Mouse (Mus musculus) hindbrain, embryonic 10.5 days (tissue): ENCODE measurements around the gene Cpne8. TPM values are rescaled to one million over a fixed set of nuclear protein-coding genes. Genes with fewer than 3 reads are reported as not detected.
A peak's percentile ranks its signal among the peaks of the same experiment; 100 is the strongest.

Experiments
- DNase-seq: peaks from one replicate; pipeline ENCODE4 v3.0.0-alpha.2; 2017; ENCODE audit warnings: low spot score
- H3K27ac ChIP-seq: fragments of 300-500 bp; sonication (generic); 2 replicates; pipeline ENCODE4 v1.5.1; 2016; ENCODE audit warnings: mild to moderate bottlenecking, moderate library complexity
- H3K27me3 ChIP-seq: fragments of 300-500 bp; sonication (generic); 2 replicates; pipeline ENCODE4 v1.6.1; 2016; ENCODE audit warnings: mild to moderate bottlenecking; ENCODE audit not compliant: poor library complexity, insufficient read depth, severe bottlenecking
- H3K36me3 ChIP-seq: fragments of 300-500 bp; sonication (generic); 2 replicates; pipeline ENCODE4 v1.6.1; 2016; ENCODE audit warnings: mild to moderate bottlenecking, moderate library complexity
- H3K4me1 ChIP-seq: fragments of 300-500 bp; sonication (generic); replicated peaks from 2 replicates; pipeline ENCODE4 v1.6.1; 2016; ENCODE audit warnings: mild to moderate bottlenecking
- H3K4me3 ChIP-seq: fragments of 300-500 bp; sonication (generic); 2 replicates; pipeline ENCODE4 v1.5.1; 2016; ENCODE audit warnings: mild to moderate bottlenecking, moderate library complexity
- H3K9me3 ChIP-seq: fragments of 300-500 bp; sonication (generic); 2 replicates; pipeline ENCODE4 v1.6.1; 2016; ENCODE audit warnings: mild to moderate bottlenecking, moderate library complexity
- WGBS: fragments of 180-500 bp; shearing (Covaris S2); methylation state at CpG from one replicate; pipeline ENCODE4 v1.1.7; 2016; 5-methylcytosine and 5-hydroxymethylcytosine counted together
- polyA plus RNA-seq: library from polyadenylated mRNA; unstranded; fragments of >200 nt; fragmentation: Nextera tagmentation; extraction: Ambion mirVana; gene quantifications from 2 replicates; pipeline ENCODE4 v1.2.1, GENCODE M21; 2016

Gene Cpne8
- polyA plus RNA-seq, 1 experiment from 2014 or later, result 3.9 TPM

DNA sequence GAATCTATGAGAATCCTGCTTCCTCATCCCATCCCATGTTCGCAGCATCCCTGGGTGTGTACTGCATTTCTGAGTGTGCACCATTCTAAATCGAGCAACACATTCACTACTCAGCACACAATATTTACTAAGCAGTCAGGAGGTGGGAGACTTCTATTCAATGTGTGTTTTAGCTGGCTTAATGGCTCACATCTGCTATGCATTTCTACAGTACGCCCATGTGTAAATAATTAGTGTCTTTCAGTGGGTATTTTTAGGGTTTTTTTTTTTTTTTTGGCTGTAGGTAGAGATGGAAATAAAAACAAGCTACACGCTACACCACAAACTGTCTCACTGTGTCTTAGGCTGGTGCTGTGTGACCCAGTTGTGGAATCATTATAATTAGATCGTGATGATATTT is 75.6 kb downstream of the Cpne8 start:
- Histone ChIP-seq H3K9me3 (no peaks in the 10 kb centered on the region), H3K27ac (no peak overlapping the region), H3K36me3 (no peaks in the 10 kb centered on the region), H3K4me1 (no peaks in the 10 kb centered on the region), H3K4me3 (no peak overlapping the region), H3K27me3 (no peaks in the 10 kb centered on the region)
- no peak for DNase-seq
- 76% methylated on average over 5 of the region's 5 CpGs for WGBS

DNA sequence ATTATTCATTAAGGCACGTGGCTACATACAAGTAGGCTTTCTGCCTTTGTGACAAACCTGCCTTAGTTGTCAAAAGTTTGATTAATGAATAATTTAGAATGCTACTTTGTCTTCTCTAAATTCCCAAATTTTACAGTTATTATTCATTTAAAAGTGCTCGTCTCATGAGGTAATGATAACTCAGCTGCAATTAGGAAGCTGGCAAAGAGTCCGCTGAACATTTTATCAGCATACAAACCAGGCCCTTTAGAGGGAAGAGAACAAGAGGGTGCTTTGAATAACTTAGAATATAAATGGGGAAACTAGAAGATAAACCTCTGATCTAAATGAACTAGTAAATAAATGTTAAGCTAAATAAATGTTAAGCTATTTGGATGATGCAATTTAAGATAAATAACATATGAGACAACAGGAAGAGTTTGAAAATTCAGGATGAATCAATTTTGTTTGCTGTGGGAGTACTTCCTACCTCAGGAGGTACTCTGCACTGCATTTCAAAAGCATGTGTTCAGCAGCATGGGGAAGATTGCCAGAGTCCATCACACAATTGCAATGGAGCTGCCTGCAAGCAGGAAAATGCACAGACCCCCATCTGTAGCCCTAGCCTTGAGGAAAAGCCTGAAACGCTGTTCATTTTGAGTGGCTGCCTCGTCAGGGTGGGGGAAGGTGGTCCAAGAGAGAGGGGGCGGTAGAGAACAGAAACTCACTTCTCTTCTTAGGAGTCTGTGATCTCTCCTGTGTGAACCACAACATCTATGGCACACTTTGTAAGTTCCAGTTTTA is 81.3 kb downstream of the Cpne8 start:
- H3K27ac ChIP-seq, result no peak overlapping the region
- no peaks in the 10 kb centered on the region for H3K36me3 ChIP-seq
- H3K4me1 ChIP-seq, result no peaks in the 10 kb centered on the region
- DNase-seq, result no peak
- 72% methylated on average over 6 of the region's 6 CpGs for WGBS
- no peak overlapping the region for H3K4me3 ChIP-seq
- no peaks in the 10 kb centered on the region for H3K9me3 ChIP-seq
- no peaks in the 10 kb centered on the region for H3K27me3 ChIP-seq

DNA sequence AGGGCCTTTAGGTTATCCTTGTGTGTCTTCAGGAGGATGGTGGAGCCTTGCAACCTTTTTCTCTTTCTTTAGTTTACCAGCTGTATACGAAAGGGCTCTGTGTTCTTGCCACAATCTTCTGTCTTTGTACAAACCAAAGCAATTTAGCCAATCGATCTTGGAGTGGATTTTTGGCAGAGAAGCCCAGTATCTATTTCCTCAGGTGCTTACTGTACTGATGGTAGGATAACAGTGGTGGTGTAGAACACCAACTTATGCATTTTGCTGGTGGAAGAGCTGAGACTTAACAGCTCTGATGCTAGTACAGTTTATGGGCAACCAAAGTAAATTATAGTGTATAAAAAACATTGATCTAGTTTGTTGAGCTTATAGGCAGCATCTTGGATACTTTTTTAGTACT is 83.6 kb downstream of the Cpne8 start:
- no peaks in the 10 kb centered on the region for H3K9me3 ChIP-seq

DNA sequence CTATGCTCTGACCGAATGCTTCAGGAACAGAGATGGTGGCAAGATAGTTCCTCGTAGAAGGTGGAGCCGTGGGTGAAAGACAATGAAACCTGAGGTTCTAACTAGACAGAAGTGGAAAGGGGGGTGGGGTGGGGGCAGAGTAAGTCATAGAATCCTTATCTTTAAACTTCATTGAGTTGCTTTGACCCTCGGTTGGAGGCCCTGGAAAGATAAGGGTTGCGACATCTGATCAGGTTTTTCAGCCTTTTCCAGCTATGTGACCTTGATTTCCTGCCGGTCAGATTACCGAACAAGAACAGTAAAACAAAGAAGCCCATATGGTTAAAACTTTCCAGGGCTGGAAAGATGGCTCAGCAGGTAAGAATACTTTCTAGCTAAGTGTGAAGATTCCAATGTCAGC is 89.6 kb downstream of the Cpne8 start:
- WGBS, result 71% methylated on average over 7 of the region's 7 CpGs
- Histone ChIP-seq H3K4me3 (no peak overlapping the region), H3K27me3 (no peaks in the 10 kb centered on the region), H3K27ac (no peak overlapping the region), H3K4me1 (no peaks in the 10 kb centered on the region), H3K9me3 (no peaks in the 10 kb centered on the region), H3K36me3 (no peaks in the 10 kb centered on the region)
- DNase-seq, result no peak

More for the DNA sequence above, 83.6 kb downstream of the Cpne8 start:
- H3K36me3 ChIP-seq, result no peaks in the 10 kb centered on the region
- no peaks in the 10 kb centered on the region for H3K27me3 ChIP-seq
- no peak for DNase-seq
- WGBS, result 86% methylated on average over 2 of the region's 2 CpGs
- no peaks in the 10 kb centered on the region for H3K4me1 ChIP-seq
- no peak overlapping the region for H3K27ac ChIP-seq
- H3K4me3 ChIP-seq, result no peak overlapping the region

DNA sequence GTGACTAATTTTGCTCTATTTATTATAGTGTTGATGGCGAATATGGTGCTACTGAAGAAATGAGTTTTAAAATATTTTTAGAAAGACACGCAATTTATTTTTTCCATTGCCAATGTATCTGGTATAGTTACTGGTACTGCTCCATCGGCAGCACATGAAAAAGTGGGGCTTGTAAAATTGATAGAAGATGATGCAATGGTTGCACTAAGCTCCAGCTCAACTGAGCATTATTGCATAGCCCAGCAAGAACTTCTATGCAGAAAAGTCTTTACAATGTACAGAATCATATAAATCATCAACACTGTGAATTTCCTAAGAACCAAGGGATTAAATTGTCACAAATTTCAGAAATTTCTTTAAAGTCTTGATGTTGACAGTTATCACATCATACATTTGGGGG is 101.8 kb downstream of the Cpne8 start:
- no peak overlapping the region for H3K4me3 ChIP-seq
- WGBS, result 95% methylated on average over 3 of the region's 3 CpGs
- no peak for DNase-seq
- H3K9me3 ChIP-seq, result no peaks in the 10 kb centered on the region
- H3K4me1 ChIP-seq, result no peaks in the 10 kb centered on the region
- no peak overlapping the region for H3K27ac ChIP-seq
- no peaks in the 10 kb centered on the region for H3K36me3 ChIP-seq
- no peaks in the 10 kb centered on the region for H3K27me3 ChIP-seq

DNA sequence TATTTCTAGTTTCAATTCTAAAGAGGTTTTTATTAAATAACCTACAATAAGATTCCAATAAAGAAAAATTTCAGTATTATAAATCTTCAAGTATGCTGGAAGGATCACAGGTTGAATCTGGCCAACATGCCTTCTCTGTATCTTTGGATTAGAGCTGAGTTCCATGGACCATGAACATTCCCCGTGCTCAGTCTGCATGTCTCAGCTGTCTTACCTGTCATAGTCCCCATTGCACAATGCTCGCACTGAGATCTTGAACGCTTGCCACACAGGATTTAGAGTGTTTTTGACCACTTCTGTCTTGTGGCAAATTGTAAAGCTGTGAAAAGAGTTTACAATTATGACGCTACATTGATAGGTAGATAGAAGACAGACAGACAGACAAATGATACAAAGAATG is 110.0 kb downstream of the Cpne8 start:
- Histone ChIP-seq H3K9me3 (no peaks in the 10 kb centered on the region), H3K4me1 (no peaks in the 10 kb centered on the region), H3K36me3 (no peaks in the 10 kb centered on the region), H3K27ac (no peak overlapping the region), H3K27me3 (no peaks in the 10 kb centered on the region), H3K4me3 (no peak overlapping the region)
- 87% methylated on average over 4 of the region's 4 CpGs for whole genome bisulfite sequencing
- no peak for DNase-seq

DNA sequence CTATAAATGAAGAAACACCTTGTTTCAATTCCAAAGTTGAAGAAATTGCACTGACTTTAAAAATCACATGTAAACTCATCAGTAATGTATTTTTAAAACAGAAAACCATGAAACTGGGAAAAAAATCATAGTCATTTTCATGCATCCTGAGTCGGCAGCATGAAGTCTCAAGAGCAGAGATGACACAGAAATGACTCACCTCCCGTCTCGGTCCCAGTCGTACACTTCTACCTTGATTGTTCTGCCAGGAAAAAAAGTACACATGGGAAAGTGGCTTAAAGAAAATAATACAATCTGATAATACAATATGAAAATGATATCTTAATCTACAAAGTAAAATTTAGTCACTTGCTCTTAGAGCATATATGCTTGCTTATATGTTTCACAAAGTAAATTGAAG is 111.2 kb downstream of the Cpne8 start:
- Histone ChIP-seq H3K27me3 (no peaks in the 10 kb centered on the region), H3K4me3 (no peak overlapping the region), H3K9me3 (no peaks in the 10 kb centered on the region), H3K4me1 (no peaks in the 10 kb centered on the region), H3K36me3 (no peaks in the 10 kb centered on the region), H3K27ac (no peak overlapping the region)
- no peak for DNase-seq
- WGBS, result 94% methylated on average over 4 of the region's 4 CpGs

DNA sequence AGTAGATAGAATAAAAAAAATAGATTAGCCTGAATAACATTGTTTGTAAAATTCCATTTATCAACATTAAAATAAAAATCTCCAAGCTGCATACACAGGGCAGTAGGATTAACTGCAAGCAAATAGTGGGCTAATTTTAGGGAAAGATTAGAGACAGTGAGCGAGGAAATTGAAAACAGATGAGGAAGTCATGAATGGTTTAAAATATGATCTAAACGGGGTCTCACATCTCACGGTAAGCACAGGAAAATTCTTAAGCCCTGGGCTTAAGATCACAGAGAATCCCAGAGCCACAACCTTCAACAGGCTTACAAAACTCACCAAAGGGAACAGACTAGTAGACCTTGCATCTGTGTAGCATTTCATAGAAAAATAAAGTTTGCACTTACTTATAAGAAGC is 115.2 kb downstream of the Cpne8 start:
- H3K27me3 ChIP-seq, result no peaks in the 10 kb centered on the region
- peaks cover 5% of the 10 kb centered on the region for H3K4me1 ChIP-seq
- no peaks in the 10 kb centered on the region for H3K9me3 ChIP-seq
- H3K4me3 ChIP-seq, result no peak overlapping the region
- no peak for DNase-seq
- 70% methylated on average over 3 of the region's 3 CpGs for WGBS
- no peak overlapping the region for H3K27ac ChIP-seq
- no peaks in the 10 kb centered on the region for H3K36me3 ChIP-seq

DNA sequence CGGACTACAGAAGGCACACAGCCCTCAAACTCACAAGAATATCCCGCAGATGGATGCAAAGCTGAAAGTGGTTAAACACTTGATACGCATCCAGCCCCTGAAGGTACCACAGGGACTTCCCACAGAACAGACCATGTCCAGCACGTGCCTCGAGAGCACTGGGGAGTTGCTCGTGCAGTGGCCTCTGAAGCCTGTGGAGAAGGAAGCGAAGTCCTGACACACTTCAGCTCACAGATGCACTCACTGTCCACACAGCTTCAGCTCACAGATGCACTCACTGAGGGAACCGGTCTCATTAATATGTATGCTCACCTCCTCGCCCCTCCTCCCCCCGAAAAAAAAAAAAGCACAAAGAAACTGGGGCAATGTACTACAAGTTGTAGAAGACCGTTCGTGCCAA is 117.6 kb downstream of the Cpne8 start:
- Histone ChIP-seq H3K27me3 (no peaks in the 10 kb centered on the region), H3K36me3 (no peaks in the 10 kb centered on the region), H3K27ac (no peak overlapping the region), H3K4me1 (peaks cover 5% of the 10 kb centered on the region), H3K4me3 (no peak overlapping the region), H3K9me3 (no peaks in the 10 kb centered on the region)
- peak; percentile 7 for DNase-seq
- WGBS, result 68% methylated on average over 12 of the region's 12 CpGs

DNA sequence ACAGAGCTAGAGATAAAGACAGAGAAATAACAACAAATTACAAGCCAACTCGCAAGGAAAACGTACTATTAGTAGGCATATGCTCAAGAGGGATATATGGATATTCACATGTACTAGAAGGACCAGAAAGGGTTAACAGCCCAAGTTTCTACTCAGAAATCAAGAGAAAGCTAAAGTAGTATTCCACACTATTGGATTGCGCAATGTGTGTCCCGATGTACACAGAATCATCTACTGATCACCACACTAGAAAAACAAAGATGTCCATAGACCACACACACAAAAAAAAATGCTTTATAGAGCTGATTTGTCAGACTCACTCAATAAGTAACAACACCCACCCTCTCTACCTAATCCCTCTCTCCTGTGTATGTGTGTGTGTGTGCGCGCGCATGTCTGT is 130.6 kb downstream of the Cpne8 start:
- Histone ChIP-seq H3K9me3 (no peaks in the 10 kb centered on the region), H3K4me1 (no peaks in the 10 kb centered on the region), H3K4me3 (no peak overlapping the region), H3K27ac (no peak overlapping the region), H3K27me3 (no peaks in the 10 kb centered on the region), H3K36me3 (no peaks in the 10 kb centered on the region)
- no peak for DNase-seq
- WGBS, result 94% methylated on average over 7 of the region's 7 CpGs

DNA sequence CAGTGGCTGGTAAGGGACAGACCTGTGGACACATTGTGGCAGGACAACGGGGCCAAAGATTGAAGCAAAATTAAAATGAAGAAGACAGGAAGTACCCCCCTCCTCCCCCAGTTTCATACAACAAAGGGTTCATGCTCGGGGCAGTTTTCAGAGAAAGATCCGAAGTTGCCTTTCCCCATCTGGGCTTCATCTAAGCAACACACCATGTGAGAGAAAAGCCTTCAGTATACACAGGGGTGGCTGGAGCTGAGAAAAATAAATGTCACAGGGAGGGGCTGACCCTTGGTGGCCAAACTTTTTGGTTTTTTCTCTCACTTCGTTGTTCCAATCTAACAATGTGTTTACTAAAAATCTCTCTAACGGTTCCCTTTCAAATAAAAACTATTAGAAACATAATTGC is 135.8 kb downstream of the Cpne8 start:
- WGBS, result 73% methylated on average over 5 of the region's 5 CpGs
- no peak overlapping the region for H3K27ac ChIP-seq

DNA sequence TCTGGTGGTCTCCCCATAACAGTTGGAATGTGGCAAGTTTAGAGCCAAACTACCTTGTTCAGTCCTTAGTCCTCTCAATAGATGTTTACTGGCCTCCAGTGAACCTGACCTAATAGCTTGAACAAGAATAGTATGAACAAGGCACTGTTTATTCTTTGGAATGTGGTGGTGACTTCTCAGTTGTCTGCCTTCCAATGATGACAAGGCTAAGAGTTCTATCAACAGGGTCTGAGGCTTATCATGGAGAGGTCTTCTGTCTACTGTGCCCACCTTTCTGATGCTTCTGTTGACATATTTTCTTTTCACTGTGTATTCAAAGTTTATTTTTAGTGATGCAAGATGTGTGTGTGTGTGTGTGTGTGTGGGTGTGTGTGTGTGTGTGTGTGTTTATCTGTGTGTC is 137.1 kb downstream of the Cpne8 start:
- H3K27ac ChIP-seq, result no peak overlapping the region
- H3K4me1 ChIP-seq, result no peaks in the 10 kb centered on the region
- no peaks in the 10 kb centered on the region for H3K27me3 ChIP-seq
- H3K4me3 ChIP-seq, result no peak overlapping the region
- no peaks in the 10 kb centered on the region for H3K9me3 ChIP-seq
- DNase-seq, result no peak
- no peaks in the 10 kb centered on the region for H3K36me3 ChIP-seq

More for the DNA sequence above, 135.8 kb downstream of the Cpne8 start:
- Histone ChIP-seq H3K9me3 (no peaks in the 10 kb centered on the region), H3K4me1 (no peaks in the 10 kb centered on the region), H3K4me3 (no peak overlapping the region), H3K36me3 (no peaks in the 10 kb centered on the region), H3K27me3 (no peaks in the 10 kb centered on the region)
- no peak for DNase-seq

DNA sequence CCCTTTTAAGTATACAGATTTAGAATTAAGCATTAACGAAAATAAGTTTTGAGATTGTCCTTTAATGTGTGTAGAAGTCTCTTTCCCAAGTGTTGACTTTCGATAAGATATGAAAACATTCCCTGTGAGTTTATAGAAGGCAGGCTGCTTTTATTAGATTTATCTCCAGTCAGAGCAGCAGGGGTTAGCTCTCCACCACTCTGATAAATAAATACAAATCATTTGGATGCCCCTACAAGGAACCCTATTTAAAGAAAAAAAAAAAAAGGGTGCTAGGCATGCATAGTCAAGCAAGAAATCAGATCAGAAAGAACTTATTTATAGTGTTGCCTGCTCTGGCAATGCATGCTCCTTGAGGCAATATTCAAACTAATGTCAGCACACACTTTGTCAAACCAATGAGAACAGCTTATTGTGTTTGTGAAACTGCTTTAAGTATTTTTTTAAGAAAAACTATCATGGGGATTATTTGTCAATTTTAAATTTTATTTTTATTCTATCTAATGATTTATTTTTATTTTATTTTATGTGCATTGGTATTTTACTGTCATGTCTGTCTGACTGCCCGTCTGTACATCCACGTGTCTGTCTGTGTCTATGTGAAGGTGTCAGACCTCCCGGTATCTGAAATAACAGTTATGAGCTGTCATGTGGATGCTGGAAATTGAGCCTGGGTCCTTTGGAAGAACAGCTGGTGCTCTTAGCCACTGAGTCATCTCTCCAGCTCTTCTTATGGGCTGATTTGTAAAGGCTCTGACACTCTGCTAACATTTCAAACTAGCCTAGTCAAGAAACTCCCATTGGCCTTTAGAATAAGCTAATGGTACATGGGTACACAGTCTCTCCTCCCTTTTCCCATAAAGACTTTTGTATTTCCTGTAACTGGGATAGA is 142.7 kb downstream of the Cpne8 start:
- no peaks in the 10 kb centered on the region for H3K9me3 ChIP-seq
- WGBS, result 90% methylated on average over 5 of the region's 5 CpGs
- no peak for DNase-seq
- H3K4me1 ChIP-seq, result no peaks in the 10 kb centered on the region
- H3K27me3 ChIP-seq, result no peaks in the 10 kb centered on the region
- H3K4me3 ChIP-seq, result no peak overlapping the region
- no peaks in the 10 kb centered on the region for H3K36me3 ChIP-seq
- H3K27ac ChIP-seq, result no peak overlapping the region
